7 mouse cellular contexts compared by ENCODE assay signal in genomic region chr12:51592888-51593228, GRCm38 (mm10). TPM values are rescaled to one million over a fixed set of nuclear protein-coding genes. Genes with fewer than 3 reads are reported as not detected.
DNase-seq lines count a peak whose midpoint lies in the region; ATAC-seq lines count a peak whose summit lies in the region.

No protein-coding gene starts in this region.

- DNase-seq in lung, postnatal 10 days: peak; percentile 6
- no peak for DNase-seq in lung, postnatal 36 days
- DNase-seq in layer of hippocampus, postnatal 10 days (ENCODE audit: low spot score in 2 of 2): no peak
- DNase-seq in cerebellum, adult 9-11 months: no peak

- H3K27ac ChIP-seq in embryonic facial prominence, embryonic 12.5 days: no peak overlapping the region
- no peak overlapping the region for H3K27ac ChIP-seq in hindbrain, embryonic 15.5 days (replicated peaks)
- no peak overlapping the region for H3K27ac ChIP-seq in midbrain, embryonic 16.5 days (ENCODE audit: low read length)

- H3K9me3 ChIP-seq in embryonic facial prominence, embryonic 12.5 days: no peaks in the 10 kb centered on the region
- no peaks in the 10 kb centered on the region for H3K9me3 ChIP-seq in hindbrain, embryonic 15.5 days
- H3K9me3 ChIP-seq in midbrain, embryonic 16.5 days (replicated peaks; ENCODE audit: control insufficient read depth, low read length, poor library complexity, severe bottlenecking): no peaks in the 10 kb centered on the region

- H3K9ac ChIP-seq in embryonic facial prominence, embryonic 12.5 days: peak overlapping the region; percentile 62; the same call in 1 of the 2 replicates
- peak overlapping the region; percentile 66 for H3K9ac ChIP-seq in hindbrain, embryonic 15.5 days
- H3K9ac ChIP-seq in midbrain, embryonic 16.5 days (ENCODE audit: low read depth, low read length): peak overlapping the region; percentile 65

- under 1% methylated on average over 20 of the region's 21 CpGs for WGBS in embryonic facial prominence, embryonic 12.5 days
- WGBS in hindbrain, embryonic 15.5 days: under 1% methylated on average over 19 of the region's 21 CpGs
- 0% methylated on average over 13 of the region's 21 CpGs for WGBS in midbrain, embryonic 16.5 days

- peak overlapping the region; percentile 94 for H3K4me2 ChIP-seq in embryonic facial prominence, embryonic 12.5 days (replicated peaks)
- peak overlapping the region; percentile 84 for H3K4me2 ChIP-seq in hindbrain, embryonic 15.5 days
- H3K4me2 ChIP-seq in midbrain, embryonic 16.5 days (ENCODE audit: low read length): peak overlapping the region; percentile 89

- H3K36me3 ChIP-seq in embryonic facial prominence, embryonic 12.5 days: no peaks in the 10 kb centered on the region
- no peaks in the 10 kb centered on the region for H3K36me3 ChIP-seq in hindbrain, embryonic 15.5 days
- H3K36me3 ChIP-seq in midbrain, embryonic 16.5 days (ENCODE audit: control insufficient read depth, insufficient read depth, low read length): no peaks in the 10 kb centered on the region

- peaks cover 42% of the 10 kb centered on the region for H3K27me3 ChIP-seq in embryonic facial prominence, embryonic 12.5 days
- H3K27me3 ChIP-seq in hindbrain, embryonic 15.5 days: peaks cover 18% of the 10 kb centered on the region
- peaks cover 19% of the 10 kb centered on the region for H3K27me3 ChIP-seq in midbrain, embryonic 16.5 days (ENCODE audit: control insufficient read depth, insufficient read depth, low read depth, low read length)

- peak; percentile 50; the same call in 1 of the 2 replicates for ATAC-seq in embryonic facial prominence, embryonic 12.5 days (ENCODE audit: insufficient number of reproducible peaks, insufficient read depth, low FRiP score, low TSS enrichment)
- peak; percentile 52; the same call in 1 of the 2 replicates for ATAC-seq in hindbrain, embryonic 15.5 days (ENCODE audit: low FRiP score, low read depth)
- peak; percentile 73 for ATAC-seq in midbrain, embryonic 16.5 days

- peak overlapping the region; percentile 61 for H3K4me3 ChIP-seq in embryonic facial prominence, embryonic 12.5 days
- peak overlapping the region; percentile 81 for H3K4me3 ChIP-seq in hindbrain, embryonic 15.5 days
- peak overlapping the region; percentile 74 for H3K4me3 ChIP-seq in midbrain, embryonic 16.5 days (ENCODE audit: low read depth, low read length)

- H3K4me1 ChIP-seq in embryonic facial prominence, embryonic 12.5 days: peaks cover 7% of the 10 kb centered on the region; the same call in 1 of the 2 replicates
- peaks cover 18% of the 10 kb centered on the region for H3K4me1 ChIP-seq in hindbrain, embryonic 15.5 days (replicated peaks)
- peaks cover 11% of the 10 kb centered on the region for H3K4me1 ChIP-seq in midbrain, embryonic 16.5 days (ENCODE audit: control insufficient read depth, insufficient read depth, low read length)

RNA-seq across cellular contexts. Expression of gene Coch, which starts 0.3 kb away (rescaled TPM):
- polyA plus RNA-seq in embryonic facial prominence, embryonic 12.5 days (2016; fragmentation: Nextera tagmentation; extraction: Ambion mirVana): 4.1 and 4.6 TPM in 2 replicates
- 22.2 and 25.0 TPM in 2 replicates for polyA plus RNA-seq in hindbrain, embryonic 15.5 days (2015; fragmentation: Nextera tagmentation; extraction: Ambion mirVana)
- polyA plus RNA-seq in midbrain, embryonic 16.5 days (2015; fragmentation: Nextera tagmentation; extraction: Ambion mirVana): 17.7 and 22.2 TPM in 2 replicates
- total RNA-seq in layer of hippocampus, postnatal 10 days (2021): 10 to 100 TPM; 18.3 to 21.1 TPM
